Mouse (Mus musculus) intestine, postnatal 0 days (tissue): ENCODE measurements around the gene Cxcr5. TPM values are rescaled to one million over a fixed set of nuclear protein-coding genes. Genes with fewer than 3 reads are reported as not detected.

Source experiments
- ATAC-seq: fragments of 200-750 bp; cut with Nextera tagmentation; 2 replicates; pipeline ENCODE4 v1.8.0; 2017; ENCODE audit warnings: mild to moderate bottlenecking, moderate TSS enrichment, moderate library complexity
- H3K27ac ChIP-seq: fragments of 300-500 bp; sonication (generic); 2 replicates; pipeline ENCODE4 v1.5.1; 2014; ENCODE audit warnings: mild to moderate bottlenecking, low read depth, low read length, moderate library complexity
- H3K27me3 ChIP-seq: fragments of 300-500 bp; sonication (generic); replicated peaks from 2 replicates; pipeline ENCODE4 v1.6.1; 2014; ENCODE audit warnings: low read length, mixed read lengths; ENCODE audit not compliant: control insufficient read depth, insufficient read depth
- H3K36me3 ChIP-seq: fragments of 300-500 bp; sonication (generic); 2 replicates; pipeline ENCODE4 v1.6.1; 2014; ENCODE audit warnings: mild to moderate bottlenecking, moderate library complexity; ENCODE audit not compliant: control insufficient read depth, insufficient read depth
- H3K4me1 ChIP-seq: fragments of 300-500 bp; sonication (generic); replicated peaks from 2 replicates; pipeline ENCODE4 v1.6.1; 2014; ENCODE audit warnings: antibody characterized with exemption, low read length, mixed read lengths; ENCODE audit not compliant: control insufficient read depth, insufficient read depth
- H3K4me2 ChIP-seq: fragments of 300-500 bp; sonication (generic); replicated peaks from 2 replicates; pipeline ENCODE4 v1.6.1; 2014; ENCODE audit warnings: low read depth, mild to moderate bottlenecking, moderate library complexity
- H3K4me3 ChIP-seq: fragments of 300-500 bp; sonication (generic); 2 replicates; pipeline ENCODE4 v1.5.1; 2014; ENCODE audit warnings: low read depth, low read length
- H3K9ac ChIP-seq: fragments of 300-500 bp; sonication (generic); 2 replicates; pipeline ENCODE4 v1.6.1; 2014; ENCODE audit warnings: mild to moderate bottlenecking, low read depth, low read length
- H3K9me3 ChIP-seq: fragments of 300-500 bp; sonication (generic); 2 replicates; pipeline ENCODE4 v1.6.1; 2016; ENCODE audit warnings: mixed run types; ENCODE audit not compliant: control insufficient read depth
- CTCF ChIP-seq: sonication (generic); IDR thresholded peaks from 2 replicates; pipeline ENCODE4 v1.5.1; 2016; ENCODE audit warnings: low read depth, mild to moderate bottlenecking, control low read depth, antibody characterized with exemption, moderate library complexity
- WGBS: fragments of 180-500 bp; shearing (Covaris S2); extraction: QIAGEN DNeasy Blood & Tissue Kit; methylation state at CpG from one replicate; pipeline ENCODE4 v1.1.7; 2014; 5-methylcytosine and 5-hydroxymethylcytosine counted together
- polyA plus RNA-seq: library from polyadenylated mRNA; unstranded; fragments of >200 nt; fragmentation: Nextera tagmentation; extraction: Ambion mirVana; gene quantifications from 2 replicates; pipeline ENCODE4 v1.2.1, GENCODE M21; 2015

The Cxcr5 gene
- polyA plus RNA-seq, 1 experiment from 2014 or later = 0.25 TPM

DNA sequence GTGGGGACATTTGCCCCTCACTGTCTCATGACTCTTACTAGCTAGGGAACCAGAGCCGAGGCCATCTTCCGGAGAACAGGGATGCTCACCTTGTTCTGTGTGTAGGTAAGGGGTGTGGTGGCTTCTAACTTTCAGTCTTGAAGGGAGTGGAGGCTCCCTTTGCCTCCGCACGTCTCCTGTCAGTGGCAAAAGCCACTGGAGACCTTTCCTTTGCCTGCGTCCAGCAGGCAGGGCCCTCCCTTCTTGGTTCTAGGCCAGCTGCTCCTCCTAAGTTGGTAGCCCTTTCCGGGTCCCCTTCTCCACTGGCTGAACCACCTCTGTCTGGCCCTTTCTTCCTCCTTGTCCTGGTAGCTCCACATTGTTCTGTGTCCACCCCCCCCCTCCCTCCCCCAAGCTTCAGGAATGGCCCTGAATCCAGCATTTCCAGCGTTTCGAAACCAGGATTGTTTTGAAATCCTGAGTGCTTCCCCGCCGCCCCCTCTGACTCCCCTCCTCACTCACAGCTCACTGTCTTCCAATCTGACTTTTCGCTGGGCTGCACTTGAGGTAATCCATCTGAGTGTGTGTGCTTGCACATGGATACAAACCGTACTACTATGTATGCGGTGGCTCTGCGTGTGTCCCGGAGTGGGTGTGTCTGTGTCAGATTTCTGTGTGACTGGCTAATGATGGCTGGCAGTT lies 74.8 kb downstream of the Cxcr5 start:
- ATAC-seq = no peak
- no peaks in the 10 kb centered on the region; the same call in 1 of the 2 replicates for H3K36me3 ChIP-seq
- H3K27me3 ChIP-seq = no peaks in the 10 kb centered on the region
- 11% methylated on average over 15 of the region's 15 CpGs for WGBS
- peak overlapping the region; percentile 83 for H3K27ac ChIP-seq
- H3K9me3 ChIP-seq = no peaks in the 10 kb centered on the region
- H3K4me3 ChIP-seq = peak overlapping the region; percentile 98
- peak overlapping the region; percentile 42; the same call in 1 of the 2 replicates for H3K9ac ChIP-seq
- no peak for TF ChIP-seq CTCF
- peak overlapping the region; percentile 84 for H3K4me2 ChIP-seq
- H3K4me1 ChIP-seq = peaks cover 32% of the 10 kb centered on the region

DNA sequence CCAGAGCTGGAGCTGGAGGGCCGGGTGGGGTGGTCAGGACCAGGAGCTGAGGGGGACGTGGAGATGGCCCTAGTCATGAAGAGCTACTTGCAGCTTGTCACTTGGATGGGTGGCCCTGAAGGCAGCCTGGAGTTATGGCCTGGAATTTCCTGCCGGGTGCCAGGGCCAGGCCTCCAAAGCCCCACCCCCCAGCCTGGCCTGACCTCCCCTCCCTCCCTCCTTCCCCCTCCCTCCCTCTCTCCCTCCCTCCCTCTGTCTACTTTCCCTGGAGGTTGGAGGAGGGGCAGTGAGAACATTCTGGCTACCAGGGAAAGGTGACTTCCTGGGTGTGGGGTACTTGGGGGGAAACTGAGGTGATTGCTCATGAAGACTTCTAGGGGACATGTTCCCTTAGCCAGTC lies 75.3 kb downstream of the Cxcr5 start:
- H3K4me1 ChIP-seq = peaks cover 27% of the 10 kb centered on the region
- H3K27ac ChIP-seq = peak overlapping the region; percentile 83
- H3K9ac ChIP-seq = peak overlapping the region; percentile 42; the same call in 1 of the 2 replicates
- no peaks in the 10 kb centered on the region for H3K9me3 ChIP-seq
- peak overlapping the region; percentile 84 for H3K4me2 ChIP-seq
- no peak for ATAC-seq
- H3K27me3 ChIP-seq = no peaks in the 10 kb centered on the region
- TF ChIP-seq CTCF = no peak
- H3K4me3 ChIP-seq = peak overlapping the region; percentile 98
- 6% methylated on average over 3 of the region's 3 CpGs for WGBS
- H3K36me3 ChIP-seq = no peaks in the 10 kb centered on the region

DNA sequence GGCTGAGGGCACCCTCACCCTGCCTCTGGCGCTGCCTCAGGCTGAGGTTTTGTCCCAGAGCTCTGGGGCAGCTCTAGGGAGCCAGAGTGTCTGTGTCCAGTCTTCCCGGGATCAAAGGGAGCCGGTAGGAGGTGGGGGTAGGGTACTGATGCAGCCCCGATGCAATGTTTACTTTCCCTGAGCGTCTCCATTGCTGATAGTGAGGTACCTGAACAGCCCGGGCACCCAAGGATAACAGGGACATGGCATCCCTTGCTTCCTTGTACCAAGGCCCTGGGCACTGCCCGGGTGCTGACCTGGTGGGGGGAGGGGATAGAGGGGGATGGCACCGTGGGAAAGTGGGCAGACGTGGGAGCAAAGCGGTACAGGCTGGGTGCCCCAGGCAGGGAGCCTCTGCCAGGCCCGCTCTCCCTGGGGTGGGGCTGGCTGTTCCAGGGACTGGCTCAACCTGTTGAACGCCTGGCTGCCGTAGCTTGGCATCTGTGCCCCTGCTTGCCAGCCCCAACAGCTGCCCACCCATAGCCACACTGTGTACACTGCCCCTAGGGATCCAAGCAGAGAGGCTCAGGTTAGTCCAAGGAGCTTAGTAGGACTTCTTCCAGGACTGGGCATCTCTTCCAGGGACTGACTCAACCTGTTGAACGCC lies 76.0 kb downstream of the Cxcr5 start:
- 13% methylated on average over 14 of the region's 14 CpGs for WGBS
- Histone ChIP-seq H3K27me3 (no peaks in the 10 kb centered on the region), H3K27ac (peak overlapping the region; percentile 83), H3K9me3 (no peaks in the 10 kb centered on the region), H3K36me3 (no peaks in the 10 kb centered on the region), H3K9ac (peak overlapping the region; percentile 42), H3K4me2 (peak overlapping the region; percentile 84), H3K4me1 (peaks cover 25% of the 10 kb centered on the region), H3K4me3 (peak overlapping the region; percentile 98)
- ATAC-seq = no peak
- TF ChIP-seq CTCF = peak; percentile 13; the same call in 1 of the 2 replicates

DNA sequence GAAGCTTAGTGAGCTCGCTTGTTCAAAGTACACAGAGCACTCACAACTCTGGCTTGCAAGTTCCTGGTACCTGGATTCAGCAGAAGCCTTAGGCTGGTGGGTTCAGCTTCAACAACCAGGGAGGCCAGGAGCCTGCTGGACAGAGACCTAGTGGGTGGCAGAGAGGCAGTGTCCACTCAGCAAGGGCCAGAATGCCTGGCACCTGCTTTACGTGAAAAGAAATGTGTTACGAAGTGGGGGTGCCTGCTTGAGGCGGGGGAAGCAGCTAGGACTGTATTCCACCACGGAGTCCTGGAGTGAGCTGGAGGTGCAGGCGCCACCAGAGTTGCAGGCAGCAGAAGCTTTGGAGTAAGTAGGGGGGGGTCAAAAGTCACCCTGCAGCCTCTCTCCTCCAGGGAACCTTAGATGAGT lies 76.6 kb downstream of the Cxcr5 start:
- 34% methylated on average over 6 of the region's 6 CpGs for WGBS
- Histone ChIP-seq H3K27ac (peak overlapping the region; percentile 73), H3K9me3 (no peaks in the 10 kb centered on the region), H3K4me1 (peaks cover 20% of the 10 kb centered on the region), H3K36me3 (no peaks in the 10 kb centered on the region), H3K4me2 (peak overlapping the region; percentile 84), H3K4me3 (peak overlapping the region; percentile 98), H3K27me3 (no peaks in the 10 kb centered on the region), H3K9ac (peak overlapping the region; percentile 42; the same call in 1 of the 2 replicates)
- TF ChIP-seq CTCF = no peak
- no peak for ATAC-seq

DNA sequence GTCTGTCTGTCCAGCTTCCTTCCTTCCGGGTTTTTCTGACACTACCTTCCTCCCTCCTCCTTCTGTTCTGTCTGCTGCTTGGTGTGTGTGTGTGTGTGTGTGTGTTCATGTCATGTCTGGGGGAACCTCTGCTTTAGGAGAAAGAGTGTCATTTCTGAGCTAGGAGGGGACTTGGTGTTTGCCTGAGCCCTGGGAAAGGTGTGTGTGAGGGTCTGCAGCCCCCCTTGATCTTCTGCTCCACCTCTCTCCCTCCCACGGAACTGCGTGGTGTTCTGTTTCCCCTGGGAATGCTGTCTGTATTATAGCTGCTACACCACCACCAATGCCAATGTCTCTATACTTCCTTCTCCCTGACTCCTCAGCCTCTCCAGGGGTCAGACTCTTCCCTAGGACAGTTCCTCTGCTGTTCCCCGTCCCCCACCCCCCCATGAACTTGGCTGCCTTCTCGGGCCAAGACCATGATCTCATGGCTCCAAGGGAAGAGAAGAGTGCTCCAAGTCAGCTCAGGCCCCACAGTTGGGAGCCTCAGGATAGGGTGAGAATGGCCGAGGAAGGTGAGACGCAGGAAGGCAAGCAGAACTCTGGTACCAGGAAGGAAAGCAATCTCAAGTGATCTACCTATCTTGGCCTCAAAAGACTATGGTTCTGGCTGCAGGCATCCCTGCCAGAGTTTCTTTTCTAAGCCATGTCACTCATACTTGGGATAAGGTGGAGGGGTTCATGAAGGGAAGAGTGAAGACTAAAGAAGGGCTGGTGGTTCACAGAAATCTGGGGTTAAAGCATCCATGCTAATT lies 77.2 kb downstream of the Cxcr5 start:
- H3K27me3 ChIP-seq = no peaks in the 10 kb centered on the region
- 18% methylated on average over 7 of the region's 7 CpGs for WGBS
- H3K9ac ChIP-seq = peak overlapping the region; percentile 81; the same call in 1 of the 2 replicates
- ATAC-seq = no peak
- no peaks in the 10 kb centered on the region for H3K36me3 ChIP-seq
- peak overlapping the region; percentile 73 for H3K27ac ChIP-seq
- no peaks in the 10 kb centered on the region for H3K9me3 ChIP-seq
- peak overlapping the region; percentile 98 for H3K4me3 ChIP-seq
- H3K4me2 ChIP-seq = peak overlapping the region; percentile 84
- no peak for TF ChIP-seq CTCF
- H3K4me1 ChIP-seq = peaks cover 15% of the 10 kb centered on the region

DNA sequence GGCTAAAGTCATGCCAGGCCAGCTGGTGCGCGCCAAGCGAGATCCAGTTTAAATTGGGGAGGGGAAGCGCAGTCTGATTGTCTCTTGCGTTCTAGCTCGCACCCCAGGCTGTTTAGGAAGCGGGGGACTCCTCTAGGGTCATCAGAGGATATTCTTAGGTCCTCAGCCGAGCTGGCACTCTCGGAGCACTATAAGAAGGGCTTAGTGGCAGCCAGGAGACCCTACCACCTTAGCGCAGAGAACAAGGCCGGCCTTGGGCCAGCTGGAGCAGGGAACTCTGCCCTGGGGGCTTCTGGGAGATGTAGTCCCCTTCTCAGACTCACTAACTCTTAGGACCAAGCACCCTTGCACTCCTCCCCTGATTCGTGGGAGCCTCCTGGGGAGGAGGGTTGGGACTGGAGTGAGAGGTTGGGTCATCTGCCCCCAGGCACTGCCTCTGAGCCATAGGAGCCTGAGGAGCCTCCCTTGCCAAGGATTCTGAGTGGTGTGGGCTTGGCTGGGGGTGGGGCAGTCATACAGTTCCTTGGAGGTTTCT lies 78.1 kb downstream of the Cxcr5 start:
- WGBS = under 1% methylated on average over 12 of the region's 12 CpGs
- Histone ChIP-seq H3K36me3 (no peaks in the 10 kb centered on the region), H3K4me2 (peak overlapping the region; percentile 84), H3K27me3 (no peaks in the 10 kb centered on the region), H3K9ac (peak overlapping the region; percentile 81), H3K4me3 (peak overlapping the region; percentile 98), H3K4me1 (peaks cover 8% of the 10 kb centered on the region), H3K9me3 (no peaks in the 10 kb centered on the region), H3K27ac (peak overlapping the region; percentile 88)
- ATAC-seq = peak; percentile 15; the same call in 1 of the 2 replicates
- TF ChIP-seq CTCF = no peak
